Mouse (Mus musculus): ENCODE data around the gene Npas4. TPM values are rescaled to one million over a fixed set of nuclear protein-coding genes. Genes with fewer than 3 reads are reported as not detected.

Npas4 gene
- total and polyA plus RNA-seq, 2 experiments from 2014 or later = 0.03 to 0.15 TPM

DNA sequence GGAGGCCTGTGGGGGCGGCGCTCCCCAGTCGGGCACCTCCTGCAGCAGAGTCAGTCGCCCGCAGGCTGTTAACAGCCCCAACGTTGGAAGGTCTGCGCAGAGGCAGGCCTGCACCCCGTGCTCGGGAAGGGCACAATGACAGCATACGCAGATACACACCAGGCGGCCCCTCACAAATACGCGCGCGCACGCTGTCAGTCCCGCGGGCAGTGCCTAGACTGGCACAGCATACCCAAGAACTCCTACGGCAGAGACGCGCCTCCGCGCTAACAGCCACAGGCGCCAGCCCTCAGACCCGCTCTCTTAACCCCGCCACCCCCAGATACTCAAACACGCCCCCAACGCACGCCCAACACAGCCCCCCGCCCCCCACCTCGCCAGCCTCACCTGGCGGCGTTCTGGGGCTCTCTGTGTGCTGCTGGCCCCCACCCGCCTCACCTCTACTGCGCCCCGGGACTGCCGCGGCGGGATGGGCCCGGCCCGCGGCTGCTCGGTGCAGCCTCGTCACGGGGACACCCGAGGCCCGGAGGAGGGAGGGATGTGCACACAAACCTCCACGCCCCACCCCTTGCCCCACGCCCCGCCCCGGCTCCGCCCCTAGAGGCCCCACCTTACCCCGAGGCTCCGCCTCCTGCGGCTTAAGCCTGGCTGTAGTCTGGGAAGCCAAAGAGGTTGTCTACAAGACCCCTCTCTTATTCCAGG lies 47.4 kb downstream of the Npas4 start, which contains the start of gene Peli3:
TSS of gene Peli3 (minus strand) at position 577 of the 702 bp plus-strand sequence.
- H3K4me3 ChIP-seq (ENCODE audit: low read depth, low read length) = peak within 1 kb of the TSS; percentile 61
- peak; percentile 64 for DNase-seq (ENCODE audit: low spot score)
- H3K9me3 ChIP-seq (replicated peaks; ENCODE audit: control insufficient read depth, low read length) = no peaks in the 10 kb centered on the region
- peaks cover 10% of the 10 kb centered on the region; the same call in 1 of the 2 replicates for H3K4me1 ChIP-seq (ENCODE audit: control insufficient read depth, insufficient read depth)
- H3K9ac ChIP-seq (replicated peaks; ENCODE audit: low read depth, low read length) = peak within 1 kb of the TSS; percentile 40
- no peaks in the 10 kb centered on the region for H3K36me3 ChIP-seq (replicated peaks; ENCODE audit: control insufficient read depth, insufficient read depth, low read length)
- H3K27me3 ChIP-seq (ENCODE audit: control insufficient read depth, insufficient read depth, low read length) = peaks cover 23% of the 10 kb centered on the region
- WGBS = under 1% methylated on average over 49 of the region's 55 CpGs
- H3K4me2 ChIP-seq (ENCODE audit: low read depth, low read length) = peak within 1 kb of the TSS; percentile 99
- TF ChIP-seq EP300 (IDR thresholded peaks at IDR 0.05; ENCODE audit: low read depth) (no peak), CTCF (IDR thresholded peaks at IDR 0.05; ENCODE audit: low read depth) (no peak)
- peak; percentile 97 for ATAC-seq (ENCODE audit: insufficient read depth, low read depth)
- no peak within 1 kb of the TSS for H3K27ac ChIP-seq (ENCODE audit: low read depth)

DNA sequence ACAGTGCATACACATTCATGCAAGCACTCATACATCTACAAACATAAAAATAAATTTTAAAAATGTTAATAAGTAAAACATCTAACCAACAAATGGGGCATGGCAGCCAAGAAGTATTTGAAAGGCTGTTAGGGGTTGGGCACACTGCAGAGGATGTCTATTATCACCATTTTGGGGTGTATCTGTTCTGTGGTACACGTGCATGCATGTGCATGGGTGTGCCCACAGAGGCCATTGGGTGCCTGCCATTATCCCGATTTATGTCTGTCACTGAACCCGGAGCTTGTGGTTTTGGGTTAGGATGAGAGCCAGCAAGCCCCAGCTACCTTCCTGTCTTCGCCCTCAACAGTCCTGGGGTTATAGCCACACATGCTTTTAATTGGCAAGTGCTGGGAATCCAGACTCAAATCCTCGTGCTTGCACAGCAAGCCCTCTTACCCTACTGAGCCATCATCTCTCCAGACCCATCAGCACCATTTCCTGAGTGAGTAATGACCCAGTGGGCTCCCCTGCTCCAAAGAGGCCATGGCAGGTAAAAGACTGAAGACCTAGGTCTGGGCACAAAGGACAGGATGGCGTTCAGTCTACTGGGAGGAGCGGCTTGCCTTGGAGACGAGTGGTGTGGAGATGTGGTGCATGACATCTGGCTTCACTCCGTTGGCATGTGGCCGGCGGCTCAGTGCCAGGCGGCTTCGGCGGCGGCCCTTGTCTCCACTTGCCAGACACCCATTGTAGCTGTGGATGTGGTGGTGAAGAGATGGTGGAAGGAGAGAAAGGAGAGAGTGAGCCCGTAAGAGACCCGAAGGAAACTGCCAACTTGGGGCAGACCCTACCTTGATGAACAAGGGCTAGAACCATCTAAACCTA lies 52.4 kb downstream of the Npas4 start:
- Histone ChIP-seq H3K4me1 (ENCODE audit: control insufficient read depth, insufficient read depth) (peaks cover 4% of the 10 kb centered on the region; the same call in 1 of the 2 replicates), H3K9ac (replicated peaks; ENCODE audit: low read depth, low read length) (no peak overlapping the region), H3K27me3 (ENCODE audit: control insufficient read depth, insufficient read depth, low read length) (peaks cover 20% of the 10 kb centered on the region), H3K9me3 (replicated peaks; ENCODE audit: control insufficient read depth, low read length) (no peaks in the 10 kb centered on the region), H3K4me3 (ENCODE audit: low read depth, low read length) (no peak overlapping the region), H3K4me2 (ENCODE audit: low read depth, low read length) (no peak overlapping the region), H3K27ac (ENCODE audit: low read depth) (no peak overlapping the region), H3K36me3 (replicated peaks; ENCODE audit: control insufficient read depth, insufficient read depth, low read length) (no peaks in the 10 kb centered on the region)
- 80% methylated on average over 17 of the region's 17 CpGs for WGBS
- TF ChIP-seq EP300 (IDR thresholded peaks at IDR 0.05; ENCODE audit: low read depth) = no peak
- no peak for TF ChIP-seq CTCF (IDR thresholded peaks at IDR 0.05; ENCODE audit: low read depth)
- no peak for DNase-seq (ENCODE audit: low spot score)
- ATAC-seq (ENCODE audit: insufficient read depth, low read depth) = no peak

- 52% methylated on average over 2 of the region's 2 CpGs for WGBS
- DNase-seq (ENCODE audit: low spot score) = no peak
- no peak for TF ChIP-seq EP300 (IDR thresholded peaks at IDR 0.05; ENCODE audit: low read depth)
- TF ChIP-seq CTCF (IDR thresholded peaks at IDR 0.05; ENCODE audit: low read depth) = no peak
- Histone ChIP-seq H3K9ac (replicated peaks; ENCODE audit: low read depth, low read length) (no peak overlapping the region), H3K27ac (ENCODE audit: low read depth) (no peak overlapping the region), H3K9me3 (replicated peaks; ENCODE audit: control insufficient read depth, low read length) (no peaks in the 10 kb centered on the region), H3K27me3 (ENCODE audit: control insufficient read depth, insufficient read depth, low read length) (peaks cover 15% of the 10 kb centered on the region; the same call in 1 of the 2 replicates), H3K4me3 (ENCODE audit: low read depth, low read length) (no peak overlapping the region), H3K36me3 (replicated peaks; ENCODE audit: control insufficient read depth, insufficient read depth, low read length) (no peaks in the 10 kb centered on the region), H3K4me1 (ENCODE audit: control insufficient read depth, insufficient read depth) (no peaks in the 10 kb centered on the region), H3K4me2 (ENCODE audit: low read depth, low read length) (no peak overlapping the region)
- no peak for ATAC-seq (ENCODE audit: insufficient read depth, low read depth)
Measured at GRCm38 (mm10) chr19:4936896-4937295, 53.2 kb downstream of the Npas4 start.

Other genes with a start within 250 kb of the Npas4 start
- 9.3 and 30.2 TPM in 2 replicates for gene Rbm4b, start 233.8 kb downstream of the Npas4 start, total RNA-seq (2014; rRNA removed; ENCODE audit: low replicate concordance)
- gene Rbm4b, start 233.8 kb downstream of the Npas4 start, polyA plus RNA-seq (2015; fragmentation: Nextera tagmentation; extraction: Ambion mirVana) = 20.3 and 22.5 TPM in 2 replicates
- gene Rbm4, start 196.4 kb downstream of the Npas4 start, total RNA-seq (2014; rRNA removed; ENCODE audit: low replicate concordance) = 63.4 and 75.1 TPM in 2 replicates
- 40.8 and 43.9 TPM in 2 replicates for gene Rbm4, start 196.4 kb downstream of the Npas4 start, polyA plus RNA-seq (2015; fragmentation: Nextera tagmentation; extraction: Ambion mirVana)
- 3.7 and 12.4 TPM in 2 replicates for gene Gm21992, start 178.7 kb downstream of the Npas4 start, total RNA-seq (2014; rRNA removed; ENCODE audit: low replicate concordance)
- 17.6 and 21.6 TPM in 2 replicates for gene Gm21992, start 178.7 kb downstream of the Npas4 start, polyA plus RNA-seq (2015; fragmentation: Nextera tagmentation; extraction: Ambion mirVana)
- 25.3 and 28.1 TPM in 2 replicates for gene Rbm14, start 178.7 kb downstream of the Npas4 start, total RNA-seq (2014; rRNA removed; ENCODE audit: low replicate concordance)
- gene Rbm14, start 178.7 kb downstream of the Npas4 start, polyA plus RNA-seq (2015; fragmentation: Nextera tagmentation; extraction: Ambion mirVana) = 21.2 and 24.9 TPM in 2 replicates
- gene Ccs, start 151.0 kb downstream of the Npas4 start, total RNA-seq (2014; rRNA removed; ENCODE audit: low replicate concordance) = 23.2 and 58.6 TPM in 2 replicates
- 41.8 and 42.1 TPM in 2 replicates for gene Ccs, start 151.0 kb downstream of the Npas4 start, polyA plus RNA-seq (2015; fragmentation: Nextera tagmentation; extraction: Ambion mirVana)
- not detected in 2 replicates for gene Ccdc87, start 150.9 kb downstream of the Npas4 start, total RNA-seq (2014; rRNA removed; ENCODE audit: low replicate concordance)
- 0.08 and 0.10 TPM in 2 replicates for gene Ccdc87, start 150.9 kb downstream of the Npas4 start, polyA plus RNA-seq (2015; fragmentation: Nextera tagmentation; extraction: Ambion mirVana)
- gene Ctsf, start 135.2 kb downstream of the Npas4 start, total RNA-seq (2014; rRNA removed; ENCODE audit: low replicate concordance) = 49.5 and 56.8 TPM in 2 replicates
- 39.7 and 43.6 TPM in 2 replicates for gene Ctsf, start 135.2 kb downstream of the Npas4 start, polyA plus RNA-seq (2015; fragmentation: Nextera tagmentation; extraction: Ambion mirVana)
- gene Actn3, start 112.4 kb downstream of the Npas4 start, total RNA-seq (2014; rRNA removed; ENCODE audit: low replicate concordance) = 0.95 and 1.2 TPM in 2 replicates
- 0.72 and 0.78 TPM in 2 replicates for gene Actn3, start 112.4 kb downstream of the Npas4 start, polyA plus RNA-seq (2015; fragmentation: Nextera tagmentation; extraction: Ambion mirVana)
- gene Zdhhc24, start 111.6 kb downstream of the Npas4 start, total RNA-seq (2014; rRNA removed; ENCODE audit: low replicate concordance) = 8.7 and 11.6 TPM in 2 replicates
- 5.9 TPM in 2 replicates for gene Zdhhc24, start 111.6 kb downstream of the Npas4 start, polyA plus RNA-seq (2015; fragmentation: Nextera tagmentation; extraction: Ambion mirVana)
- gene Bbs1, start 83.7 kb downstream of the Npas4 start, total RNA-seq (2014; rRNA removed; ENCODE audit: low replicate concordance) = 5.4 and 5.8 TPM in 2 replicates
- 1.1 and 1.4 TPM in 2 replicates for gene Bbs1, start 83.7 kb downstream of the Npas4 start, polyA plus RNA-seq (2015; fragmentation: Nextera tagmentation; extraction: Ambion mirVana)
- 60.1 and 116 TPM in 2 replicates for gene Dpp3, start 62.0 kb downstream of the Npas4 start, total RNA-seq (2014; rRNA removed; ENCODE audit: low replicate concordance)
- gene Dpp3, start 62.0 kb downstream of the Npas4 start, polyA plus RNA-seq (2015; fragmentation: Nextera tagmentation; extraction: Ambion mirVana) = 40.8 and 44.3 TPM in 2 replicates
- gene Peli3, start 47.2 kb downstream of the Npas4 start, total RNA-seq (2014; rRNA removed; ENCODE audit: low replicate concordance) = 0.76 TPM in 1 of 2 replicates, not detected in the other
- 0.27 and 0.31 TPM in 2 replicates for gene Peli3, start 47.2 kb downstream of the Npas4 start, polyA plus RNA-seq (2015; fragmentation: Nextera tagmentation; extraction: Ambion mirVana)
- 35.0 and 61.4 TPM in 2 replicates for gene Mrpl11, start 28.2 kb downstream of the Npas4 start, total RNA-seq (2014; rRNA removed; ENCODE audit: low replicate concordance)
- 128 and 131 TPM in 2 replicates for gene Mrpl11, start 28.2 kb downstream of the Npas4 start, polyA plus RNA-seq (2015; fragmentation: Nextera tagmentation; extraction: Ambion mirVana)
- 13.8 and 17.3 TPM in 2 replicates for gene Slc29a2, start 33.5 kb upstream of the Npas4 start, total RNA-seq (2014; rRNA removed; ENCODE audit: low replicate concordance)
- 11.5 and 11.7 TPM in 2 replicates for gene Slc29a2, start 33.5 kb upstream of the Npas4 start, polyA plus RNA-seq (2015; fragmentation: Nextera tagmentation; extraction: Ambion mirVana)
- gene B4gat1, start 48.5 kb upstream of the Npas4 start, total RNA-seq (2014; rRNA removed; ENCODE audit: low replicate concordance) = 46.2 and 58.3 TPM in 2 replicates
- gene B4gat1, start 48.5 kb upstream of the Npas4 start, polyA plus RNA-seq (2015; fragmentation: Nextera tagmentation; extraction: Ambion mirVana) = 47.4 and 48.2 TPM in 2 replicates
- gene AC124502.3, start 48.6 kb upstream of the Npas4 start, total RNA-seq (2014; rRNA removed; ENCODE audit: low replicate concordance) = 1.7 TPM in 1 of 2 replicates, not detected in the other
- 0.97 and 1.4 TPM in 2 replicates for gene AC124502.3, start 48.6 kb upstream of the Npas4 start, polyA plus RNA-seq (2015; fragmentation: Nextera tagmentation; extraction: Ambion mirVana)
- 1.9 and 13.6 TPM in 2 replicates for gene Brms1, start 51.0 kb upstream of the Npas4 start, total RNA-seq (2014; rRNA removed; ENCODE audit: low replicate concordance)
- 20.0 and 20.4 TPM in 2 replicates for gene Brms1, start 51.0 kb upstream of the Npas4 start, polyA plus RNA-seq (2015; fragmentation: Nextera tagmentation; extraction: Ambion mirVana)
- 3.1 and 3.2 TPM in 2 replicates for gene Rin1, start 60.2 kb upstream of the Npas4 start, total RNA-seq (2014; rRNA removed; ENCODE audit: low replicate concordance)
- 0.97 and 1.3 TPM in 2 replicates for gene Rin1, start 60.2 kb upstream of the Npas4 start, polyA plus RNA-seq (2015; fragmentation: Nextera tagmentation; extraction: Ambion mirVana)
- 19.8 and 24.4 TPM in 2 replicates for gene Cd248, start 77.8 kb upstream of the Npas4 start, total RNA-seq (2014; rRNA removed; ENCODE audit: low replicate concordance)
- 7.8 and 8.8 TPM in 2 replicates for gene Cd248, start 77.8 kb upstream of the Npas4 start, polyA plus RNA-seq (2015; fragmentation: Nextera tagmentation; extraction: Ambion mirVana)
- 2.6 and 4.3 TPM in 2 replicates for gene Tmem151a, start 95.2 kb upstream of the Npas4 start, total RNA-seq (2014; rRNA removed; ENCODE audit: low replicate concordance)
- gene Tmem151a, start 95.2 kb upstream of the Npas4 start, polyA plus RNA-seq (2015; fragmentation: Nextera tagmentation; extraction: Ambion mirVana) = 3.0 and 3.3 TPM in 2 replicates
- gene Yif1a, start 98.2 kb upstream of the Npas4 start, total RNA-seq (2014; rRNA removed; ENCODE audit: low replicate concordance) = 160 and 168 TPM in 2 replicates
- 109 and 120 TPM in 2 replicates for gene Yif1a, start 98.2 kb upstream of the Npas4 start, polyA plus RNA-seq (2015; fragmentation: Nextera tagmentation; extraction: Ambion mirVana)
- 5.6 TPM in 1 of 2 replicates, not detected in the other for gene Cnih2, start 108.2 kb upstream of the Npas4 start, total RNA-seq (2014; rRNA removed; ENCODE audit: low replicate concordance)
- 1.1 and 1.2 TPM in 2 replicates for gene Cnih2, start 108.2 kb upstream of the Npas4 start, polyA plus RNA-seq (2015; fragmentation: Nextera tagmentation; extraction: Ambion mirVana)
- gene Rab1b, start 116.8 kb upstream of the Npas4 start, total RNA-seq (2014; rRNA removed; ENCODE audit: low replicate concordance) = 384 and 424 TPM in 2 replicates
- 230 and 231 TPM in 2 replicates for gene Rab1b, start 116.8 kb upstream of the Npas4 start, polyA plus RNA-seq (2015; fragmentation: Nextera tagmentation; extraction: Ambion mirVana)
- gene Klc2, start 128.2 kb upstream of the Npas4 start, total RNA-seq (2014; rRNA removed; ENCODE audit: low replicate concordance) = 44.5 and 70.8 TPM in 2 replicates
- gene Klc2, start 128.2 kb upstream of the Npas4 start, polyA plus RNA-seq (2015; fragmentation: Nextera tagmentation; extraction: Ambion mirVana) = 17.5 and 19.0 TPM in 2 replicates